Mouse (Mus musculus) T-helper 2 cell (primary cell): Measurements from ENCODE around the gene Agxt.

Source experiments
- in situ Hi-C: fragments of 300-600 bp; cut with MboI, MseI; formaldehyde crosslinking; loops from one replicate; pipeline ENCODE4 v1.15.1; 2025; ENCODE audit warnings: high pct_unique_total_duplicates

Agxt gene

DNA sequence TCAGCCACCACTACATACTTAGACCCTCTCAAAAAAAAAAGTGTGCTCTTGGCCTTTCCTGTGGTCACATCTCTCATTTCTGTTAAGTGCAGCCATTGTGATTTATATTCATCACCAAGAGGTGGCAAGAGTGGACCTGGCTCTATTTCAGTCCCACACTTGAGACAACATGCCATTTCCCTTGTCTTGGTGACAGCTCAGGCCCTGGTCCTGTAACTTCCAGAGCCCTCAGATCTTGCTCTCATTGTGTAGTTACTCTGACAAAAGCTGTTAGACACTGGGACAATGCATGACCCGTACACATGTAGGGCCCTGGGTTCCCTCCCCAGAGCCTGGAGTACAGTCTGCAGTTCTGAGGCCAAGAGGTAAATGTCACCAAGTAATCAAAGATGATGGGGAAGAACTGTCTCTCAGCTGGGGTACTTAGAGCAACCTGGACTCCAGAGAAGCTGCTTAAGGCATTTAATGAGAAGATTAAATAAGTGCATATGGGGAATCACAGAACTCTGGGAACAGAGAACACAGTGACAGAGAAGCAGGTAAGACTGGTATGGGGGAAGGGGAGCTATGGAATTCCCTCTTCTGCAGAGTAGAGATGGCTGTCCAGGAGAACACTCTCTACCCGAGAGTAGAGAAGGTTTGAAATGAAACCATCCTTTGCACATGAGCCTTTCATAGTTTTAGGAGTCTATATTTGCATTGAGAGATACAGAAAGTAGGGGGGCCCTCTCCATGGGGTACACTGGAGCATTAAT is 16.0 kb downstream of the Agxt start:
- in situ Hi-C loops: no loop called here

GRCm38 (mm10) chr1:93157566-93157965 is 22.5 kb downstream of the Agxt start:
- in situ Hi-C loops: no loop called here

GRCm38 (mm10) chr1:93158916-93159315 is 23.9 kb downstream of the Agxt start:
- in situ Hi-C loops: no loop called here

- in situ Hi-C loops: no loop called here
Observed at GRCm38 (mm10) chr1:93159566-93160500, 24.8 kb downstream of the Agxt start.

GRCm38 (mm10) chr1:93160501-93161133 is 25.6 kb downstream of the Agxt start, which contains the start of gene 2310007B03Rik:
Gene 2310007B03Rik (minus strand): TSS chr1:93160948.
- in situ Hi-C loops: no loop called here

- in situ Hi-C loops: no loop called here
Observed at GRCm38 (mm10) chr1:93161350-93161749, 26.3 kb downstream of the Agxt start.

GRCm38 (mm10) chr1:93161921-93162320 is 26.9 kb downstream of the Agxt start:
- in situ Hi-C loops: no loop called here

DNA sequence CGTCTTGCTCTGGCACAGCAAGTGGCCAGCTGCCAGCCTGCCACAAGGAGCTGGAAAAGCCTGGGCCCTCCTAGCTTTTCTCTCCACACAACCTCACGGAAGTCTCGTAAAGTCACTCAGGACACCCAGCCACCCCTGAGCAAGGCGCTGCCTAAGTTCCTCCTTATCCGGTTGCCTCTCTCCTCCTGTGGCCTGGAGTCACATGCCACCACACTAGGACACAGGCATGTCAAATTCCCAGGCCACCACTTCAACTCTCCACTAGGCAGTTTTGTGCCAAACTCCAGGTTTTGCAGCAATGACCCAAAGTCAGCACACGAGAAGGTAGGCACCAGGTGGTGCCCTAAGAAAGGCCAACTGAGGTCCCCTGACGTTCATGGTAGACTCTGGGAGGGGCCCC is 27.5 kb downstream of the Agxt start:
- in situ Hi-C loops: no loop called here

DNA sequence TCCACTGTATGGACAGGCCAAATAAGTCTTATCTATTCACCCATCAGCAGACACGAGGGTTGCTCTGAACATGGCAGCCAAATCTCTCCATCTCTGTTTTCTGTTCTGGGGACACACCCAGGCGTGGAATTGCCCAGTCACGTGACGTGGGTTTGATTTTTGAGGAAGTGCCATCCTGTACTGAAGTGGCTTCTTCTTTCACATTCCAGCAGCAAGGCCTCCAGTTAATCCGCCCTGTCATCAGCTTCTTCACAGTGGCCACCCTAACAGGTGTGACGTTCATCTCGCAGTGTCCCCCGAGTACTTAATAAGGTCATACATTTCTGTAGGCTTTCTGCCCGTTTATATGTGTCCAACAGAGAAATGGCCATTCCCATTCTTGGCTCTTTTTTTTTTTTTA is 30.4 kb downstream of the Agxt start:
- in situ Hi-C loops: no loop called here

- in situ Hi-C loops: no loop called here
Observed at GRCm38 (mm10) chr1:93166346-93167079, 31.5 kb downstream of the Agxt start.

- in situ Hi-C loops: no loop called here
Observed at GRCm38 (mm10) chr1:93168295-93168775, 33.3 kb downstream of the Agxt start, which contains the start of gene Crocc2. Gene Crocc2 (plus strand): TSS chr1:93168725.

GRCm38 (mm10) chr1:93173665-93174064 is 38.6 kb downstream of the Agxt start:
- in situ Hi-C loops: no loop called here

GRCm38 (mm10) chr1:93174399-93174798 is 39.4 kb downstream of the Agxt start:
- in situ Hi-C loops: no loop called here

DNA sequence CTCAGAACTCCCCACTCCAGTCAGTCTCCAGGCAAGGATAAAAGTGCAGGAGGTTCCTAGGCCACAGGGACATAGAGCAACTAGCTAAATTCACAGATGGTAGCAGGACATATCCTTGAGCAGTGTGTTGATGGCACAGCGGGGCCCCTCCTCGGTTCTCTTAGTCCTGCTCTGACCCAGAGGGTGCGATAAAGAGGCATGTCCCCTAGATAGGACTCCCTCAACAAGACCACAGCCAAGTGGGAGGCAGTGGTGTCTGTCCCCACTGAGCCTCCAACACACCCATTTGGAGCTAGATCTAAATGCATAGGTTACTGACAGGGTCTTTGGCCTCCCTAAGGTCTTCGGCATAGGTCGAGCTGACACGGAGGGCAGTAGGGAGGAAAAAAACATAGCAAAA is 40.8 kb downstream of the Agxt start:
- in situ Hi-C loops: no loop called here

- in situ Hi-C loops: no loop called here
Observed at GRCm38 (mm10) chr1:93176525-93177332, 41.7 kb downstream of the Agxt start.

GRCm38 (mm10) chr1:93182281-93182680 is 47.2 kb downstream of the Agxt start:
- in situ Hi-C loops: no loop called here

DNA sequence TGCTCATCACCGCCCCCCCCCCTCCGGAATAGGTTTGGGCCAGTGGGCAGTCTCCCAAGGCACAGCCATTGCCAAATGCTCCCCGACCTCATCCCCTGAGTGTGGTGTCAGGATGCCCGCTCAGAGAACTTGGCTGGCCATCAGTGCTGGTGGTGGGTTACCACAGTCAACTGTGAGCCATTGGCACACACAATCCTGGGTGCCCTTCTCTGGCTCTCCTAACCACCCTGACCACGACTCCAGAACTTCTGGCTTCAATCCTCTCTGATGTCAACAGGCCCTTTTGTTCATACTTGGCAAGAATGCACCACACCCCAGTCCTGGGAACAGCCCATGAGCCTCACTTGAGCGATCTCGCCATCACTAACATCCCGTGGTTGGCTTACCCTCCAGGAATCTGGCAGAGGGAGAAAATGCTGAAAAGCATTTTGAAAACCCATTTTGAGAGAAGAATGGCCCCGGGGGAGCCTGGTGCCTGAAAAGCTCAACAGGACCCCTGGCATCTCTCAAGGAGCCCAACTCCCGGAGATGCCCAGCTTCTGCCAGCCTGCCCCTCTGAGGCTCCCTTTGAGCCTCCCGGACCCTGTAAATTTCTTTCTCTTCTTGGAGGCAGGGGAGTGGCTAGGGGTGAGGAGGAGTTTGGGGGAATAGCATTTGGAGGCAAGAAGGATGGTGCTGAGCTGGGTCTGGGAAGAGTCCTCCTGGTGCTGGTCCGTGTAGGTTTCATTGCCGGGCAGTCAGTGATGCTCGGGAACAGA is 49.2 kb downstream of the Agxt start:
- in situ Hi-C loops: no loop called here

DNA sequence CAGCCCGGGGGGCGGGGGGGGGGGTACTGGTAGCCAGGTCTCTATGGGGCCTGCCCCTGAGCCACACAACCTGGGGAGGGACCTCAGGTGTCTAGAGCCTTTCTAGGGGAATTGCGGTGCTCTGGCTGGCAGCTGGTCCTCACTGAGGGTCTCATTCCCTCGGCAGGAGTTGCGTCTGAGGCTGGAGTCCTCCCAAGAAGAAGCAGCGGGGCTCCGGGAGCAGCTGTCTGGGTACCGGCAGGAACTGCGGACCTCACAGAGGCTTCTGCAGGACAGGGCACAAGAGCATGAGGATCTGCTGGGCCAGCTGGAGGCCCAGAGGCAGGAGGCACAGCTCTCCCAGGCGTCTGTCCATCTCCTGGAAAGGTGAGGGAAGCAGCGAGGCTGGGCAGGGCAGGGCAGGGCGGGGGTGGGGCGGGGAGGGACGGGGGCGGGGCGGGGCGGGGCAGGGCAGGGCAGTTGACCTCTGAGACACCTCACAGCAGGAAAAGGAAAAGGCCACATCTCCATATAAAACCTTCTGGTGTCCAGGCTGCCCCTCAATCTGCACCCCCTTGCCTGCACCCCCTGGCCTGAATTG is 55.8 kb downstream of the Agxt start:
- in situ Hi-C loops: loop anchor here (10.0 kb wide), 1 partner anchor 1606 kb away; no protein-coding TSS in a partner anchor

- in situ Hi-C loops: loop anchor here (10.0 kb wide), 1 partner anchor 1610 kb away; no protein-coding TSS in a partner anchor
Observed at GRCm38 (mm10) chr1:93194961-93195360, 59.9 kb downstream of the Agxt start.
